22 mouse cellular contexts compared by ENCODE assay signal in genomic region chr11:87828239-87828900, GRCm38 (mm10). TPM values are rescaled to one million over a fixed set of nuclear protein-coding genes. Genes with fewer than 3 reads are reported as not detected.
DNase-seq lines count a peak whose midpoint lies in the region; ATAC-seq lines count a peak whose summit lies in the region.
"Had no signal": no experiment of that assay in that cellular context is flagged by ENCODE, and none has a peak within 500 bp of the region (broad histone marks: within the 10 kb centered on the region; RNA-seq: fewer than 3 reads in every experiment).

Gene Lpo, minus strand, starts transcription at chr11:87828289.

- H3K36me3 ChIP-seq in midbrain, embryonic 10.5 days, result no peaks in the 10 kb centered on the region
- H3K36me3 ChIP-seq in midbrain, embryonic 16.5 days (ENCODE audit: control insufficient read depth, insufficient read depth, low read length), result no peaks in the 10 kb centered on the region
- H3K36me3 ChIP-seq in hindbrain, embryonic 16.5 days (ENCODE audit: control insufficient read depth, insufficient read depth, low read length), result no peaks in the 10 kb centered on the region
- no peaks in the 10 kb centered on the region for H3K36me3 ChIP-seq in neural tube, embryonic 12.5 days
- H3K36me3 ChIP-seq: heart, embryonic 13.5 days; limb, embryonic 15.5 days; liver, embryonic 15.5 days had no signal

- no peak within 1 kb of the TSS for H3K4me3 ChIP-seq in midbrain, embryonic 10.5 days
- H3K4me3 ChIP-seq in midbrain, embryonic 16.5 days (ENCODE audit: low read depth, low read length), result no peak within 1 kb of the TSS
- H3K4me3 ChIP-seq in hindbrain, embryonic 16.5 days (ENCODE audit: low read length), result no peak within 1 kb of the TSS
- no peak within 1 kb of the TSS for H3K4me3 ChIP-seq in neural tube, embryonic 12.5 days
- H3K4me3 ChIP-seq: heart, embryonic 13.5 days; limb, embryonic 15.5 days; liver, embryonic 15.5 days had no signal

- no peak within 1 kb of the TSS for H3K4me2 ChIP-seq in midbrain, embryonic 16.5 days (ENCODE audit: low read length)
- H3K4me2 ChIP-seq in hindbrain, embryonic 16.5 days (ENCODE audit: low read length), result no peak within 1 kb of the TSS
- 0 out of 2 replicates have a peak within 1 kb of the TSS, but pooled peaks have one; percentile 1 for H3K4me2 ChIP-seq in neural tube, embryonic 12.5 days (replicated peaks)
- H3K4me2 ChIP-seq: heart, embryonic 13.5 days; limb, embryonic 15.5 days; liver, embryonic 15.5 days had no signal

- H3K27ac ChIP-seq in midbrain, embryonic 10.5 days (replicated peaks), result peak within 1 kb of the TSS; percentile 43
- no peak within 1 kb of the TSS for H3K27ac ChIP-seq in midbrain, embryonic 16.5 days (ENCODE audit: low read length)
- H3K27ac ChIP-seq in hindbrain, embryonic 16.5 days (ENCODE audit: low read depth, low read length), result no peak within 1 kb of the TSS
- no peak within 1 kb of the TSS for H3K27ac ChIP-seq in neural tube, embryonic 12.5 days
- H3K27ac ChIP-seq: heart, embryonic 13.5 days; limb, embryonic 15.5 days; liver, embryonic 15.5 days; macrophage had no signal

- H3K4me1 ChIP-seq in midbrain, embryonic 10.5 days, result peaks cover 13% of the 10 kb centered on the region
- H3K4me1 ChIP-seq in midbrain, embryonic 16.5 days (ENCODE audit: control insufficient read depth, insufficient read depth, low read length), result no peaks in the 10 kb centered on the region
- no peaks in the 10 kb centered on the region for H3K4me1 ChIP-seq in hindbrain, embryonic 16.5 days (ENCODE audit: control insufficient read depth, insufficient read depth, low read depth, low read length)
- peaks cover 9% of the 10 kb centered on the region for H3K4me1 ChIP-seq in neural tube, embryonic 12.5 days
- H3K4me1 ChIP-seq: heart, embryonic 13.5 days; limb, embryonic 15.5 days; liver, embryonic 15.5 days had no signal

- peak; percentile 8 for DNase-seq in cerebellum, adult 9-11 months
- no peak for DNase-seq in midbrain, embryonic 10.5 days (ENCODE audit: low spot score)
- DNase-seq in testis, postnatal 14 days (ENCODE audit: low spot score), result no peak
- DNase-seq in urinary bladder, postnatal 4 days (ENCODE audit: low spot score in 2 of 2), result no peak
- DNase-seq: adrenal gland, postnatal 10 days; cerebellum, adult 18-20 months; kidney, adult 2 months; kidney, postnatal 10 days; right cerebral cortex, adult 18-20 months; thymus, postnatal 4 days had no signal

- 51% methylated on average over 10 of the region's 10 CpGs for WGBS in midbrain, embryonic 10.5 days
- WGBS in midbrain, embryonic 16.5 days, result 19% methylated on average over 10 of the region's 10 CpGs
- 18% methylated on average over 10 of the region's 10 CpGs for WGBS in hindbrain, embryonic 16.5 days
- 25% methylated on average over 10 of the region's 10 CpGs for WGBS in neural tube, embryonic 12.5 days

- H3K9ac ChIP-seq in midbrain, embryonic 16.5 days (ENCODE audit: low read depth, low read length), result no peak within 1 kb of the TSS
- H3K9ac ChIP-seq in hindbrain, embryonic 16.5 days (ENCODE audit: low read depth, low read length), result no peak within 1 kb of the TSS
- H3K9ac ChIP-seq in neural tube, embryonic 12.5 days, result no peak within 1 kb of the TSS
- H3K9ac ChIP-seq: heart, embryonic 13.5 days; limb, embryonic 15.5 days; liver, embryonic 15.5 days had no signal

- H3K9me3 ChIP-seq in midbrain, embryonic 10.5 days (replicated peaks), result no peaks in the 10 kb centered on the region
- H3K9me3 ChIP-seq in midbrain, embryonic 16.5 days (replicated peaks; ENCODE audit: control insufficient read depth, low read length, poor library complexity, severe bottlenecking), result no peaks in the 10 kb centered on the region
- H3K9me3 ChIP-seq in hindbrain, embryonic 16.5 days (ENCODE audit: control insufficient read depth, low read length), result no peaks in the 10 kb centered on the region
- no peaks in the 10 kb centered on the region for H3K9me3 ChIP-seq in neural tube, embryonic 12.5 days
- H3K9me3 ChIP-seq: heart, embryonic 13.5 days; limb, embryonic 15.5 days; liver, embryonic 15.5 days had no signal

- no peak for ATAC-seq in cerebellum, adult (ENCODE audit: insufficient number of reproducible peaks, low FRiP score, low TSS enrichment)
- ATAC-seq in midbrain, embryonic 16.5 days, result no peak
- 0 out of 2 replicates have a peak, but pooled peaks have one; percentile 52 for ATAC-seq in hindbrain, embryonic 16.5 days
- ATAC-seq in neural tube, embryonic 12.5 days (ENCODE audit: low FRiP score, low read depth), result no peak
- ATAC-seq: CD4-positive, CD25-positive, alpha-beta regulatory T cell, adult 4 months; inflammation-experienced regulatory T-cells, adult 6 months; Patski had no signal

- H3K27me3 ChIP-seq in midbrain, embryonic 10.5 days (ENCODE audit: low read depth, poor library complexity, severe bottlenecking), result 0 out of 2 replicates have a peak, but pooled peaks cover under 1% of the 10 kb centered on the region
- H3K27me3 ChIP-seq in midbrain, embryonic 16.5 days (ENCODE audit: control insufficient read depth, insufficient read depth, low read depth, low read length), result no peaks in the 10 kb centered on the region
- H3K27me3 ChIP-seq in hindbrain, embryonic 16.5 days (replicated peaks; ENCODE audit: control insufficient read depth, insufficient read depth, low read length), result no peaks in the 10 kb centered on the region
- H3K27me3 ChIP-seq in neural tube, embryonic 12.5 days (replicated peaks), result no peaks in the 10 kb centered on the region
- H3K27me3 ChIP-seq: limb, embryonic 15.5 days had no signal

RNA-seq across cellular contexts. Expression of gene Lpo, which starts in this region (rescaled TPM):
- polyA plus RNA-seq in midbrain, embryonic 10.5 days (2016; fragmentation: Nextera tagmentation; extraction: Ambion mirVana), result 0.20 and 0.56 TPM in 2 replicates
- 1.9 and 3.8 TPM in 2 replicates for polyA plus RNA-seq in midbrain, embryonic 16.5 days (2015; fragmentation: Nextera tagmentation; extraction: Ambion mirVana)
- 2.3 and 4.5 TPM in 2 replicates for polyA plus RNA-seq in hindbrain, embryonic 16.5 days (2015; fragmentation: Nextera tagmentation; extraction: Ambion mirVana)
- polyA plus RNA-seq in neural tube, embryonic 12.5 days (2016; fragmentation: Nextera tagmentation; extraction: Ambion mirVana), result 0.33 and 0.42 TPM in 2 replicates
- polyA plus RNA-seq: CD4-positive, CD25-positive, alpha-beta regulatory T cell, adult 4 months; heart, embryonic 13.5 days; inflammation-experienced regulatory T-cells, adult 6 months; lung, embryonic 16.5 days; macrophage; Patski had no signal
